Mouse (Mus musculus) thymus, postnatal 10 days (tissue): ENCODE data around the gene Dctn3.
"Not testable (repeated sequence)": the region's sequence is repeated elsewhere in the genome, so short reads cannot be mapped to it uniquely, and the experiment has no call there.

ENCODE experiments used
- DNase-seq, 2 experiments: peaks; one replicate each; pipeline ENCODE4 v3.0.0; 2021; ENCODE audit warnings: low spot score in 2 of 2

Gene Dctn3

GRCm38 (mm10) chr4:41738256-41738603, 15.3 kb upstream of the Dctn3 start:
- DNase-seq: no peak

DNA sequence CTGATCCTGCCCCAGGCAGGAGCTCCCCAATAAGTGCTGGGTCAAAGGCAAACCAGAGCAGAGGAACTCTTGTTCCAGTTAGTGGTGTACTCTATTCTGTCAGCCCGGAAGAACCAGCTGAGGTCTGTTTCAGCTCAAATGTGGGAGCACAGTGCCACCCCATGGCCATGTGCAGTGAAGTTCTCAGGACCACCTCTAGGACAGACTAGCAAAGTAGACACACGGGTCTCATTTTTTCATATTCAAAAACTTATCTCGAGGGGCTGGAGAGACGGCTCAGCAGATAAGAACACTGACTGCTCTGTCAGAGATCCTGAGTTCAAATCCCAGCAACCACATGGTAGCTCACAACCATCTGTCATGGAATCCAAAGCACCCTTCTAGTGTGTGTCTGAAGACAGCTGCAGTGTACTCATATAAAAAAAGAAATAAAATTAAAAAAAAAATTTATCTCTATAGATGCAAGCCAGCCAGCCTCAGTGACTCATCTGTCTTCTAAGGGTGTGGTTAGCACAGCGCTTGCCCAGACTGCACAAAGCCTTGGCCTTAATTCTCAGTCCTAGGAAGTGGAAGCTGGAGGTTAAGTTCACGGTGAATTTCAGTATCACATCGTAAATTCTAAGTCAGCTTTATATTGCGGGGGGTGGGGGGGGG, 14.8 kb upstream of the Dctn3 start:
- peak; percentile 45 to 76 for DNase-seq

- DNase-seq: peak in 1 of 2 experiments; percentile 47
Measured at GRCm38 (mm10) chr4:41731052-41731765, 8.2 kb upstream of the Dctn3 start, which contains the start of gene Arid3c. Gene Arid3c (minus strand): TSS chr4:41731142.

- no peak for DNase-seq
Measured at GRCm38 (mm10) chr4:41726826-41727621, 4.1 kb upstream of the Dctn3 start.

DNA sequence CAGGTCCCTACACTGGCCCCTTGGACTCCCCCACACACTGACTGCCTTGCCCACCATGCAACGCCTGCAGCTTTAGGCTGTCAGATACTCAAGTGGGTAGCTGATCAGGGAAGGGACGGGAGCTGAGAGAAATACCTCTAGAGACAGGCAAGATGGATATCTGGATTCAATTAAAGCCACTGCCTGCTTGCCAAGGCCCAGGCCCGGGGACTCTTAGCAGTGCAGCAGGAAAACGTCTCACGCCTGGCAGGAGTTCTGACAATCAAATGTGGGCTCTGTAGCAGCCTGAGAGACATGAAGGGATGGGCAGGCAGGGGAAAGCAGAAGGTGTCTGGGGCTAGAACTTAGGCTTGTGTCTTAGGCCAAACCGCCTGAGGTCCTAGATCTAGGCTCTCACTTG, 6.1 kb downstream of the Dctn3 start:
- no peak for DNase-seq

DNA sequence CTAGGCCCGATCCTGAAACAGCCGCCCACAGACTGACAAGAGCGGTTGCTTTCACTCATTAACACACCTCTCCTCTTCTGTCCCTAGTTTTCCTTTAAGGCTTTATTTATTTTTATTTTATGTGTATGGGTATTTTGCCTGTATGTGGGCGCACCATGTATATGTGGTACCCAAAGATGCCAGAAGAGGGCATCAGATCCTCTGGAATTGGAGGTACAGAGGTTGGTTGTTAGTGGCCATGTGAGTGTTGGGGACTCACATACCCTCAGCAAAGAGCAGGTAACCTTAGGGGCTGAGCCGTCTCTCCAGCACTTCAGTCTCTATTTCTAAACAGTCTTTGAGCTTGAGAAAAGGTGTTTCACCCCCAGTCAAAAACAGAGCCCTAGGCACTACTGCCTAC, 7.4 kb downstream of the Dctn3 start:
- DNase-seq: peak in 1 of 2 experiments; percentile 40

DNA sequence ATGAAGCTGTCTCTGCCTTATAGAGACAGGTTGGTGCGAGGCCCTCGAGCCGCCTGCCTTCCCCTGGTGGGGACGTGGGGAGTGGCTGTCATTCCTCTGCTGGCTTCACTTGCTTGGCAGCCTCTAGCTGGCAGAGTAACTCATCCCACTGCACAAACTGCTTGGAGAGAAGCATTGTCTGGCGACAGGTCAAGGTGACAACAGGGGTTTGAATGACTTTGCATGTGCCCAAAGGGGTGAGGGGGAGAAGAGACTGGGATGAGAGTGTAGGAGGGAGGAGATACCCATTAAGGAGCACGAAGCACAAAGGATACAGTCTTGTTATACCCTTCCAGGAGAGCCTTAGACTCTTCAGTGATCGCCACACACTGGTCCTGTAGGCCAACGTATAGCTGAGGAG, 7.9 kb downstream of the Dctn3 start:
- no peak for DNase-seq

- peak; percentile 48 to 52 for DNase-seq
Measured at GRCm38 (mm10) chr4:41714276-41714675, 8.7 kb downstream of the Dctn3 start.

- DNase-seq: peak; percentile 74 to 82
Measured at GRCm38 (mm10) chr4:41713197-41714067, 9.5 kb downstream of the Dctn3 start, which contains the start of gene Rpp25l. Gene Rpp25l (minus strand): TSS chr4:41713534.

DNA sequence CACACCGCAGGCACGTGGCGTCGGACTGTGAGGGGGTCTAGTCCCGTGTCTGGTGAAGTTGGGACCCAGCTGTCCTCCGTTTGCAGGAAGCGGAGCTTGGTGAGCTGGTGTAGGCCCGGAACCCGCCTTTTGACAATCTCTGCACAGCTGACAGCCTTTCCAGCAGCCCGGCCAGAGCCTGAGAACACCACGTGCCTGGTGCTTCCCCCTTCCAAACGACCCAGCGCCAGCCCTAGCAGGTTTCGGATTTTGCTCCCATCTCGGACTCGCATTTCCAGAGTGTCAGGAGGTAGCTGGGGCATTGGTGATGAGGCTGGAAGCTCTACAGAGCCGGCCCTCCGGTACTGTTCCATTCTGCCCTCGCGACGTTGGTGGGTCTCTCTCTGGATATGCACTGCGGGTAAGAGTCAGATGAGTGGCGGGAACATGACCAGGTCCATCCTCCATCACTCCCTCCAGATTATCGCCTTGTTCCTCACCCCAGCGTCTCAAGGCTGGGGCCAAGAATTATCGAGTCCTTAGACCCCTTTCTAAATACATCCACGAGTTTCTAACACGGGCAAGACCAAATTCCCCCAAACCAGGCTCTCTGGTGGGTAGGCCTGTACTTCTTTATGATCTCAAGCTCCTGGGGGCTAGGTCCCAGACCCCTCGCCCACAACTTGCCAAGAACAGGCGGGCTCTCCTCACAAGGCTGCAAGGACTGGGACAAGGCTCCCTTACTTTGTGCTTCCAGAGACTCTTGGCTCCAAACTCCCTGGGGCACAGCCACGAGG, 10.4 kb downstream of the Dctn3 start:
- DNase-seq: no peak

DNA sequence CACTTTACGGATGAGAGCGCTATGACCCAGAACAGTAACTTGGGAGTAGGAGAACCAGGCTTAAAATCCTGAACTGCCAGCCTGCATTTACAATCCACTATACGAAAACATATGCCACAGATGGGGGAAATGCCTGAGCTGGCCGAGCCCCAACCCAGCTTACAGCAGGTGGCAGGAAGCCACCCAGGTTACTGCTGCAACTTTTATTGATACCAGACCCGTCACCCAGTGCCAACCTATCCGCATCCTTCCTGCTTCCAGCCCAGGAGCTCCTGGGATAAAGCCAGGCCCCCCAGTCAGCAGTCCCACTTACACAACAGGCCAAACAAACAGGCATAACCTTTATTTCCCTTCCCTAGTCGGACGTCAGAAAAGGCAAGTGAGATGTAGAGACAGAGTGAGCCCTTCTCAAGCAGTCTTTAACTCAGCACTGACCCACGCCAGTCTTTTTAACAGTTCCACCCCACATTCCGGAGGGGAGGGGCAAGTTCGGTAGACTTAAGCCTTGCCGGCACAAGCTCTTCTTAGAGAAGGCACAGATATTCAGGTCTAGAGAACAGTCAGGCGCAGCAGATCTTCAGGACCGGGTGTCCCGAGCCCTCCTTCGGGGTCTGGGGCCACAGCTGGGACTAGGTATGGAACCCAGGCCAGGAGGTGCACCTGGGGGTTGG, 11.1 kb downstream of the Dctn3 start:
- DNase-seq: no peak

DNA sequence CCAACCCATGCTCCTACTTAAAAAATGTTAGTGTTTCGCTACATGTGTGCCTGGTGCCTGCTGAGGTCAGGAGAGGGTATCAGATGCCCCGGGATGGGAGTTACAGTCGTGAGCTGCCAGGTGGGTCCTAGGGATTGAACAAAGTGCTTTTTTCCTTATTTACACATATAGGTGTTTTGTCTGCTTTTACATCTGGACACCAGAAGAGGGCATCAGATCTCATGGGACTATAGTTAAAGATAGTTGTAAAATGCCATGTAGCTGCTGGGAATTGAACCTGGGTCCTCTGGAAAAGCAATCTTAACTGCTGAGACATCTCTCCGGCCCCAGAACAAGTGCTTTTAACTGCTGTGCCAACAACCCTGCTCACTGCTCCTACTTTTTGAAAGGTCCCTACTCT, 12.7 kb downstream of the Dctn3 start:
- no peak for DNase-seq

DNA sequence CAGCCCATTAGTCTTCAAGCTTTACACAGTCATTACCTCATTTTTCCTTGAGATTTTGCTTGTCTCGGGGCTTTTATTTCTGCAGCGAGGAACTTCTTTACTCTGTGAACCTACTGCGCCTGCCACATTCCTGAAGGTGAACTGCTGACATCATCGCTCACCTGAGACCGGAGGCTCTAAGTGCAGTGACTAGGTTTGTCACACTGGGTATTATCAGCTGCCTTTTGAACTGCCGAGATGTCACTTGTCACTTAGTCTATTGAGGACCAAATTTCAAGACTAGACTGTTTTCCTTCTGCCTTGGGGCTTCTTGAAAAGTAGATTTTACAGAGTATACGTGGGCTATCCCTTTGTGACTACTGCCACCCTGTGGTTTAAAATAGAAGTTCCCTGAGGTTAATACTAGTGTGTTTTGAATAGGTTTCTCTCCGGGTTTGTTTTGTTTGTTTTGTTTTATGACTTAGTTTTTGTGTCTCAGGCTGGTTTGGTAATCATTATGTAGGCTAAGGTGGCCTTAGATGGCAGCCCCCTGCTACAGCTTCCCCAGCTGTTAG, 14.7 kb downstream of the Dctn3 start:
- DNase-seq: peak in 1 of 2 experiments; percentile 54

DNA sequence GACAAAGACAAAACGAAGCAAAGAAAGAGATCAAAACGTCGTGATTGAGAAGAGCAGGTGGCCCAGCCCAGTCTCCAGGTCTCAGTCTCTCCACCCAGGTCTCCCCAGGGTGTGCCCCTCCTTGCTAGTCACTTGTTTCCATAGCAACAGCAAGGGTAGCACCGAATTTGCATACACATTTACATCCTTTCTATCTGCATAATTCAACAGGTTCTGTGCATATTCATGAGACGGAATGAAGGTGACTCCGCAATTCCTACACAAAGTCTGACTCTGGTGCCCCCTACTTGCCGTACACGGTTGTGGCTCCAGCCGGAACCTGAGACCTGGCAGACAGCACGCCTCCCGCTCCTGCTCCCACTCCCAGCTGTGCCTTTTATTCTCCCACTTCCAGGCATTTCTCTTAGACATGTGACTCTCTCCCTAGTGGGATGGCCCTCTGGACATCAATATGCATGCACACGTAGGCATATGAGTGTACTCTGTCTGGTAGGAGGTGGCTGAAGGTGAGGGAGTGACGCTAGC, 15.9 kb downstream of the Dctn3 start:
- DNase-seq: peak; percentile 64 to 65

DNA sequence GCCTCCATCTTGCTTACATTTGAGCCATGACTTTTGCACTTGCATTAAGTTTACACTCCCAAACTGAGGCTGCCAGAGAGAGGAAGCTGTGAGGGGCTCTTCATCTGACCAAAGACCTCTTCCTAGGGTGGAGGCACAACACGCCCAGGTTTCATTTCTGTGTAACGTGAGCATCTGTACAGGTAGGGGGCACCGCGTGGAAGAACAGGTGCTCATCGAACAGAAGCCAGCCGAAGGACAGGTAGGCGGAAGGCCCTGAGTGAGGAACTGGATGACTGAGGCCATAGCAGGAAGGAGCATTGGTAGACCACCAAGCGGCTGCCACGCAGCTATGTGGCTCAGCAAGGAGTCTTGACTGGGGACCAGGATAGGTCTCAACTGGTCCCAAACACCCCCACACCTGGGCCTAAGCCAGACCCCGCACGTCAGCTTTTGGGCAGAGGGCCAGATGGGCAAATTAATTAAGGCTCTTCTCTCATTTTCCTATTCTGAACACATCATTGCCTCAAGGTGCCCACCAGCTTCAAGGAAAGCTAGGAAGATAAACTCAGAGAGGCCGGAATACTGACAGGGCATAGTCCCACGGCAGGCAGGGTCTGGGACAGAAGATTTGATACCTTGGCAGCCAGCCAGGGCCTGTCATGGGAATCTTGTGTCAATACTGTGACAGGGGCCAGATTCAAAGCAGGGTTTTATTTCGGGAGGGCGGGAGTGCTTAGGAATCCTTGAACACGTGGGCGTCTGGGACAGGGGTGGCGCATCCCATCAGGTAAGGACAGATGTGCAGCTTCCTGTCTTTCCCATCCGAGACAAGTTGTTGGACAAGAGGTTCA, 16.8 kb downstream of the Dctn3 start:
- peak; percentile 3 to 9 for DNase-seq

DNA sequence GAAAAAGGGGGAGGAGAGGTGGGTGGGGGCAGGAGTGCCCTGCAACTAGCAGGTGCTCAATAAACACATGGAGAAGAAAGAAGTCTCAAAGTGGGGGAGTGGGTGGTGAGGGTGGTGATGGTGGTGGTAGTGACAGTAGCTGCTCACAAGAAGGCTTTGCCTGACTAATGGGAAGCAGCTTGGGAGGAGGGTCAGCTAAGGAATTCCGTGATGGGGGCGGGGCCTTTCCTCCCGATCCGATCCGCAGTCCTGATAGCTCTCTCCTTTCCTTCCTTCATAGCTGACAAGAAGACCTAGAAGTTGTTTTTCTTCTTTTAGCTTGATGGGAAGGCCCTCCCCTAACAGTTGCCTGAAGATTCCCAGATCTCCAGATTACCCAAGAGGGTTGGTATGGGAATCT, 18.3 kb downstream of the Dctn3 start:
- no peak for DNase-seq

DNA sequence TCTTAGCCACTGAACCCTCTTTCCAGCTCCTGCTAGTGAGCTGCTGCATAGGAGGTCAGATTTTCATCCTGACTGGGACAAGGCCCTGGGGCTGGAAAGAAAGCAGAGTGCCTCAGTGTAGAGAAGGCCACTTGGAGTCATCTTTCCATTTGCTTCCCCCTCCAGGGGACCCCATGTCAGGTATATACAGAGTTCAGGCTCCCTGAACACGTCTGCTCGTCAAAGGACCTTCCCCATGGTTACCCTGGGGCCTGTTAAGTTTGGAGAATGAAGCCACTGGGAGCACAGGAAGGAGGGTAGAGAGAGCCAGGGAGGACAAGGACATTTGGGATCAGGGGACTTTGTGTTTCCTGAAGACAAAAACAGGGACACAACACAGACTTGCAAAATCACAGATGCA, 20.7 kb downstream of the Dctn3 start:
- not testable (repeated sequence) for DNase-seq

- DNase-seq: not testable (repeated sequence)
Measured at GRCm38 (mm10) chr4:41700224-41700623, 22.7 kb downstream of the Dctn3 start.

- not testable (repeated sequence) for DNase-seq
Measured at GRCm38 (mm10) chr4:41699783-41700182, 23.2 kb downstream of the Dctn3 start, which contains the start of gene Il11ra1. Gene Il11ra1 (plus strand): TSS chr4:41699989.
